Mouse (Mus musculus): ENCODE measurements around the gene Slc45a2. TPM values are rescaled to one million over a fixed set of nuclear protein-coding genes. Genes with fewer than 3 reads are reported as not detected.
"Not testable (repeated sequence)": the region's sequence is repeated elsewhere in the genome, so short reads cannot be mapped to it uniquely, and the experiment has no call there.

Gene Slc45a2
- polyA plus RNA-seq (2017; shearing (Covaris generic)), result not detected

DNA sequence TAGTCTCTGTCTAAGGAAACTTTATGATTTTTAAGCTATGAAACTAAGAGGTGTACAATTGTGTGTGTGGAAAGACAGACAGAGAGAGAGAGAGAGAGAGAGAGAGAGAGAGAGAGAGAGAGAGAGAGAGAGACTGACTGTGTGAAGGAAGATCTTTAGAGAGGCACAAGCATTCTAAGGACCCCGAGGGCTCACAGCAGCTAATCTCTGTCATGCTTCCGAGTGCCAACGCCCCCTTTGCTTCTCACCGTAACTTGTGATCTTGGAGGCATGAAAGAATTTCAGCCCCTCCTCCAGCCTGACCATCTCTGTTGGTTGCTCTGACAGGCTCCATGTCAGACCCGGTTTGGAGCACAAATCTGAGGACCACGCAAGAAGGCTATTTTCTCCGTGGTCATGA, at the start of gene Slc45a2:
Gene Slc45a2, plus strand, starts transcription at position 301 of the 400 bp plus-strand sequence.
- ATAC-seq, result no peak

DNA sequence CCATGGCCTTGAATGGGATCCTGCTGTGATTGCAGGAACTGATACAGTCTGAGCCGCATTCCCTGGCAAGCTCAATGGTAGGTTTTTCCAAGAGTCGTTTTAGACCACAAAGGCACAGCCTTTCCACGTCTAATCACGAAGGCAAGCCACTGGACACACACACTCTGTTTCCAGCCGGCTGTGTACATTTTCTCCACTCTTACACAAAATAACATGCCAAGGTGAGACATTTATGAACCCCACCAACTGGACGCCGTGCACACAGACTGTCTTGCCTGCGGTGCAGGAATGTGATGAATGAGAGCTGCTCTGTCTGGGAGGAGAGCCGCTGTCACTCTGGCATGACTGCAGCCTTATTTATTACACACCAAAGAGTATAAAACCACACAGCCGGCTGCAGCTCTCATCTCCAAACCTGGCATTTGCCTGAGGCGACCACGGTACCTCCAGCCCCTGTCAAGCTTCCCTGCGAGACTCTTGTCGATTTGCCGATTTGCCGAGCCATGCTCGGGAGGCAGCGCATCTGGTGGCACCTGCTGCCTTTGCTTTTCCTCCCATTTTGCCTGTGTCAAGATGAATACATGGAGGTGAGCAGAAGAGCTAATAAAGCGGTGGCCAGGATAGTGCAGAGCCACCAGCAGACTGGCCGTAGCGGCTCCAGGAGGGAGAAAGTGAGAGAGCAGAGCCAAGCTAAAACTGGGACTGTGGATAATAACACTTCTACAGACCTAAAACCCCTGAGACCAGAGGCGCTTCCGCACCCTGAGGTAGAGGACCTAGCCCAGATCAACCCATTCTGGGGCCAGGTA, 48.4 kb upstream of the Slc45a2 start, which contains the start of gene C1qtnf3:
Gene C1qtnf3, plus strand, starts transcription at position 382 of the 809 bp plus-strand sequence.
- ATAC-seq, result no peak

DNA sequence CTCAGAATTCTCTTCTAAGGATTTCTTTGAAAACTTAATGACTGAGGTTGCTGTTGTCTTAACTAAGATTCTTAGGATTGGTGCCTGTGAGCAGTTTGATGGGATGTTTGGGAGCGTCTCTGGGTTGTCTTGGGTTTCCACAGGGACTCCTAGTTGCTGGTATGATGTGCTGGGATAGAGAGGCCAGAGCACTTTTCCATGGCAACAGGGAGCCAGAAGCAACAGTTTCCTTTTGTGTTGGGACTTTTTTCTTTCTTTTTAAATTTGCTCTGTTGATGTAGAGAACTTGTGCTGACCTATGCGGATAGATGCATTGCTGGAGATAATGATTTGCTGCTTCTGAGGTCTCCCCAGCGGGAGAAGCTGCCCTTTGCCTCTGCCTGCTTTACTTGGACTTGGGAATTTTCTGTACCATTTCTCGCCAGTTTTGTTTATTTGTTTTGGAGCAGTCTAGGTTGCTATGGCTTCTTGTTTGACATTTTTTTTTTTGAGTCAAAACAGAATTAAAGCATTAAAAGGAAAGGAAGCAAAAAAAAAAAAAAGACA, 47.7 kb upstream of the Slc45a2 start:
- ATAC-seq, result no peak

- ATAC-seq, result no peak
These were observed 47.1 kb upstream of the Slc45a2 start for GRCm38 (mm10) chr15:10953465-10953864.

GRCm38 (mm10) chr15:10954381-10955016, 46.0 kb upstream of the Slc45a2 start:
- ATAC-seq, result no peak

DNA sequence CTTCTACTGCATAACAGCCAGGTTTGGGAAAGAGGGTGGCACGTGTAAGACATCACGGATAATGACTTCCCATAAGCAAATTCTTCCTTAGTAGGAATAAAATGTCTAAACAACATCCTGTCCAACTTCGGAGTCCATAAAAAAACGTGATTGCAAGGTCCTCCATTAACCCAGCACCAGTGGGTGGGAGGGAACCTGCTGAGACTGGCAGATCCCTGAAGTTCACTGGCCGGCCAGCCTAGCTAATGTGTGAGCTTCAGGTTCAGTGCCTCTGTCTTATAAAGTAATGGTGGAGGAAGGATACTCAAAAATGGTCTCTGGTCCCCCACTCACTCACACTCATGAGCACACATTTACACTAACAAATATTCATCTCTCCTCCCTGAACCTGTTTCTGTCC, 45.4 kb upstream of the Slc45a2 start:
- ATAC-seq, result no peak

GRCm38 (mm10) chr15:10956706-10957105, 43.8 kb upstream of the Slc45a2 start:
- no peak for ATAC-seq

- no peak for ATAC-seq
These were observed 41.1 kb upstream of the Slc45a2 start for GRCm38 (mm10) chr15:10959277-10960026.

DNA sequence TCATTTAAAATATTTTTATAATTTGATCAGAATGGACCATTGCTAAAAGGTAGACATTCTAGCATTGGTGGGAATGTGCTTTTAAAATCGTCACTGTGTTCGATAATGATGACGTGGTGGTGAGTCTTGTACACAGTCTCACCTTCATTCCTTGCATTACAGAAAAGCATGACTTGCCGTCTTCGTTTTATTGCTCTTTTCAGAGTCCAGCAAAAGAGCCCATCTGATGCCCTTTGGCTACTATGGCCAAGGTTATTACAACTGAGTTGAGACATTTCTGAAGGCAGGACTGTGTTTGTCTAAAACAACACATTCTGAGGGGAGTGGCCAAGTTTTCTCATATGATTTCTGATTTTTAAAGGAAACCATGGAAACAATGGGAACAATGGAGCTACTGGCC, 40.3 kb upstream of the Slc45a2 start:
- ATAC-seq, result no peak

- ATAC-seq, result no peak
These were observed 37.9 kb upstream of the Slc45a2 start for GRCm38 (mm10) chr15:10962601-10963000.

DNA sequence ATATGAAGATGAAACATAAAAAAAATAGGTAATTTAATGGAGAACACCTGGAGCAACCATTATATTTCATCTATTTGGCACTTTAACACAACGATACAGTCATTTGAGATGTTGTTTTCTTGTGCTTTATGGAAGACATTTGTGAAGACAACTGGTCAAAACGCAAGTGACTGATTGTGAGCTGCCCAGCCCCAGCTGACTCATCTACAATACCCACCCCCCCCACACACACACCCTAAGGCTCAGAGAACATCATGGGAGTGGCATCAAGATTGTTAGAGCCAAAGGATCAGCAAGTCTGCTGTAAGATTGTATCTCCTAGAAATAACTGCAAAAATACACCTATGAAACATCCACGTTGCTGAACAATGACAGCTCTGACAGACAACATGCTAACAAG, 31.1 kb upstream of the Slc45a2 start:
- ATAC-seq, result no peak

- ATAC-seq, result no peak
These were observed 29.7 kb upstream of the Slc45a2 start for GRCm38 (mm10) chr15:10970777-10971176.

- no peak for ATAC-seq
These were observed 23.4 kb upstream of the Slc45a2 start for GRCm38 (mm10) chr15:10977151-10977550.

- ATAC-seq, result no peak
These were observed 19.8 kb upstream of the Slc45a2 start for GRCm38 (mm10) chr15:10980712-10981111.

DNA sequence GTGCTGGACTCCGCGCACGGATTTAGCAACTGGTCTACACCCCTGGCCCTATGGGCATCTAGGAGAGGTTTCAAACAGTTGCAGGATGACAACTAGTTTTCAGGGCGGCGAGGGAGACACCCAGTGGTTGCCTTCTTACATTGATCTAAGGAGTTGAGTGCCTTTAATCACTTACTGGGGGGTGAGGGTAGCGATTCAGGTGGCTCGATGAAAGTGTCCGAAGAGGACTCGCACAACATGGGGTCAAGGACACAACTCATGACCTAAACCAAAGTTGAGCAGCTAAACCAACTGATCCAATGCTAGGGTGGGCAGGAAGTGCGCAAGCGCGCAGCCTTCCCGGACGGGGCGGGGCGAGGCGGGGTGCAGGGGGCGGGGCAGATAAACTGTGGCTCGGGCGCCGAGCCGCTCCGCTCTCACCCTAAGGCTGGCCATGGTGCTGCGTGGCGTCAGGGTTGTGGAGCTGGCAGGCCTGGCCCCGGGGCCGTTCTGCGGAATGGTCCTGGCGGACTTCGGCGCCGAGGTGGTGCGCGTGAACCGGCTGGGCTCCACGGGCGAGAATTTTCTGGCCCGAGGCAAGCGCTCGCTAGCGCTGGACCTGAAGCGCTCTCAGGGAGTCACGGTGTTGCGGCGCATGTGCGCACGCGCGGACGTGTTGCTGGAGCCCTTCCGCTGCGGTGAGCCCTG, 19.0 kb upstream of the Slc45a2 start, which contains the start of gene Amacr:
Gene Amacr, plus strand, starts transcription at position 380 of the 687 bp plus-strand sequence.
- peak; percentile 88 for ATAC-seq

DNA sequence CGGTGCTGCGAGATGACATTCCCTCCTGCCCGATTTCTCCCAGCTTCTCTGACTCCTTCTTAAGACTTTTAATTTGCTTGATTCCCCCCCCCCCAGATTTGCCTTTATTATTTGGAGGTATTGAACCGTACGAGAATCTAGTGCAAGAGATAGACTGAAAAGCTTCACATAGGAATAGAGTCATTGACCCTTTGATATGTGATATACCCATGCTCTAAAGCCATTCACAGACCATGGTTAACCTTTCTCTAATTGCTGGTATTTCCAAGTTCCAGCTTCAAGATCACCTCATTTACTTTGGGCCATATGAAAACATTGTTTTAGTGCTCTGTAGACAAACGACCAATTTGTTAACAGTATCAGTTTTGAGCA, 18.5 kb upstream of the Slc45a2 start:
- no peak for ATAC-seq

DNA sequence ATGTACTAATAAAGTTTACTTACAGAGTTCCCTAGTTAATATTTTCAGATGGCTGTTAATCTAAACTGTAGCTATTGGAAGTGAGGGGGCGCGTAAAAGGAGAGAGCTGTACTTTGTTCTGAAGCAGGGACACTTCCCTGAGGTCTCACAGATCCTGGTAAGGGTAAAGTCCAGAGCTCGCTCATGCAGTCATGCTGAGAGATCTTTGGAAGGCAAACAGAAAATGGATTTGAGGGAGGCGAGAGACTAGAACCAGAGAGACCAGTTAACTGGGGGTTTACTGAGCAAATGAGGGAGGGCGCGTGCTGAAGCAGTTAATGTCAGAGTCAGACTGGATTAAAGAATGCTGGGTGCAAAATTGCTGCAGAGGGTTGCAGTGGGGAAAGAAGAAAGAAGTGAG, 14.8 kb upstream of the Slc45a2 start:
- ATAC-seq, result no peak

DNA sequence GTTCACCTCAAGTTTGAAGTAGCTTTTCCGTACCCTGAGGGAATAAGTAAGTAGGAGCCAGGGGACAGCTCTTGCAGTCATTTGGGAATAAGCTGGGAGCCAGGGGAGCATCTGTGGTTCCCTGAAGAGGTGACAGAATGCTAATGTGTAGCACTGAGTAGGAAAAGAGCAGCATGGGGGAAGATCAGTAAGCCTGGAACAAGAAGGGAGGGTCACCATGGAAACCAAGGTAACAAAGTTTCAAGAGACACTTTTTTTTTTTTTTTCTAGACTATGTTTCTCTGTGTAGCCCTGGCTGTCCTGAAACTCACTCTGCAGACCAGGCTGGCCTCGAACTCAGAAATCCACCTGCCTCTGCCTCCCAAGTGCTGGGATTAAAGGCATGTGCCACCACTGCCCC, 14.0 kb upstream of the Slc45a2 start:
- ATAC-seq, result not testable (repeated sequence)

GRCm38 (mm10) chr15:10990411-10990810, 10.1 kb upstream of the Slc45a2 start:
- no peak for ATAC-seq

- no peak for ATAC-seq
These were observed 9.0 kb upstream of the Slc45a2 start for GRCm38 (mm10) chr15:10991566-10991965.

- ATAC-seq, result no peak
These were observed 689 bp upstream of the Slc45a2 start for GRCm38 (mm10) chr15:10999832-11000231.

GRCm38 (mm10) chr15:11003791-11004190, 3.3 kb downstream of the Slc45a2 start:
- no peak for ATAC-seq
